Mouse (Mus musculus): Measurements from ENCODE around the gene Fgf2. TPM values are rescaled to one million over a fixed set of nuclear protein-coding genes. Genes with fewer than 3 reads are reported as not detected.

Fgf2 gene
- polyA plus RNA-seq, 1 experiment from 2014 or later = 0.10 TPM

GRCm38 (mm10) chr3:37383096-37383765 lies 35.1 kb downstream of the Fgf2 start:
- Histone ChIP-seq H3K9ac (no peak overlapping the region), H3K36me3 (no peaks in the 10 kb centered on the region), H3K9me3 (replicated peaks) (no peaks in the 10 kb centered on the region), H3K4me3 (replicated peaks) (no peak overlapping the region), H3K4me2 (no peak overlapping the region), H3K27me3 (no peaks in the 10 kb centered on the region), H3K27ac (no peak overlapping the region), H3K4me1 (replicated peaks) (no peaks in the 10 kb centered on the region)
- DNase-seq (no peak), ATAC-seq (ENCODE audit: low read depth) (no peak)
- 81% methylated on average over 6 of the region's 6 CpGs for WGBS (ENCODE audit: insufficient replicate concordance)

GRCm38 (mm10) chr3:37387310-37387709 lies 39.2 kb downstream of the Fgf2 start:
- H3K4me2 ChIP-seq = no peak overlapping the region
- H3K4me1 ChIP-seq (replicated peaks) = no peaks in the 10 kb centered on the region
- no peak overlapping the region for H3K4me3 ChIP-seq (replicated peaks)
- no peak for ATAC-seq (ENCODE audit: low read depth)
- no peak overlapping the region for H3K27ac ChIP-seq
- H3K36me3 ChIP-seq = no peaks in the 10 kb centered on the region
- no peaks in the 10 kb centered on the region for H3K27me3 ChIP-seq
- H3K9ac ChIP-seq = no peak overlapping the region
- no peaks in the 10 kb centered on the region for H3K9me3 ChIP-seq (replicated peaks)
- 73% methylated on average over 6 of the region's 6 CpGs for WGBS (ENCODE audit: insufficient replicate concordance)
- no peak for DNase-seq

- Histone ChIP-seq H3K36me3 (no peaks in the 10 kb centered on the region), H3K9ac (no peak overlapping the region), H3K4me1 (replicated peaks) (no peaks in the 10 kb centered on the region), H3K4me2 (no peak overlapping the region), H3K4me3 (replicated peaks) (no peak overlapping the region), H3K9me3 (replicated peaks) (no peaks in the 10 kb centered on the region), H3K27ac (no peak overlapping the region), H3K27me3 (no peaks in the 10 kb centered on the region)
- no peak for ATAC-seq (ENCODE audit: low read depth)
- DNase-seq = no peak
- 79% methylated on average over 5 of the region's 5 CpGs for whole genome bisulfite sequencing (ENCODE audit: insufficient replicate concordance)
Observed at GRCm38 (mm10) chr3:37396930-37397608, 48.9 kb downstream of the Fgf2 start.

GRCm38 (mm10) chr3:37397646-37398045 lies 49.5 kb downstream of the Fgf2 start:
- Histone ChIP-seq H3K9me3 (replicated peaks) (no peaks in the 10 kb centered on the region), H3K27ac (no peak overlapping the region), H3K27me3 (no peaks in the 10 kb centered on the region), H3K4me2 (no peak overlapping the region), H3K4me1 (replicated peaks) (no peaks in the 10 kb centered on the region), H3K4me3 (replicated peaks) (no peak overlapping the region), H3K9ac (no peak overlapping the region), H3K36me3 (no peaks in the 10 kb centered on the region)
- ATAC-seq (ENCODE audit: low read depth) (no peak), DNase-seq (no peak)
- WGBS (ENCODE audit: insufficient replicate concordance) = 61% methylated on average over 3 of the region's 3 CpGs

GRCm38 (mm10) chr3:37398661-37399395 lies 50.7 kb downstream of the Fgf2 start:
- H3K9me3 ChIP-seq (replicated peaks) = no peaks in the 10 kb centered on the region
- 70% methylated on average over 7 of the region's 7 CpGs for WGBS (ENCODE audit: insufficient replicate concordance)
- no peaks in the 10 kb centered on the region for H3K36me3 ChIP-seq
- H3K4me2 ChIP-seq = no peak overlapping the region
- H3K27me3 ChIP-seq = no peaks in the 10 kb centered on the region
- ATAC-seq (ENCODE audit: low read depth) (no peak), DNase-seq (no peak)
- H3K9ac ChIP-seq = no peak overlapping the region
- H3K4me3 ChIP-seq (replicated peaks) = no peak overlapping the region
- no peak overlapping the region for H3K27ac ChIP-seq
- no peaks in the 10 kb centered on the region for H3K4me1 ChIP-seq (replicated peaks)

- WGBS (ENCODE audit: insufficient replicate concordance) = 68% methylated on average over 11 of the region's 11 CpGs
- no peaks in the 10 kb centered on the region for H3K27me3 ChIP-seq
- no peak overlapping the region for H3K4me3 ChIP-seq (replicated peaks)
- no peak for ATAC-seq (ENCODE audit: low read depth)
- H3K9ac ChIP-seq = no peak overlapping the region
- H3K9me3 ChIP-seq (replicated peaks) = no peaks in the 10 kb centered on the region
- no peak overlapping the region for H3K4me2 ChIP-seq
- H3K36me3 ChIP-seq = no peaks in the 10 kb centered on the region
- no peak for DNase-seq
- no peaks in the 10 kb centered on the region for H3K4me1 ChIP-seq (replicated peaks)
- no peak overlapping the region for H3K27ac ChIP-seq
Observed at GRCm38 (mm10) chr3:37401729-37402610, 53.8 kb downstream of the Fgf2 start.

- no peaks in the 10 kb centered on the region for H3K36me3 ChIP-seq
- DNase-seq = no peak
- H3K27me3 ChIP-seq = no peaks in the 10 kb centered on the region
- no peak overlapping the region for H3K27ac ChIP-seq
- H3K9ac ChIP-seq = no peak overlapping the region
- H3K4me3 ChIP-seq (replicated peaks) = no peak overlapping the region
- no peak for ATAC-seq (ENCODE audit: low read depth)
- H3K4me2 ChIP-seq = no peak overlapping the region
- no peaks in the 10 kb centered on the region for H3K9me3 ChIP-seq (replicated peaks)
- no peaks in the 10 kb centered on the region for H3K4me1 ChIP-seq (replicated peaks)
Observed at GRCm38 (mm10) chr3:37407598-37407997, 59.5 kb downstream of the Fgf2 start.

GRCm38 (mm10) chr3:37413446-37413845 lies 65.3 kb downstream of the Fgf2 start:
- H3K27me3 ChIP-seq = no peaks in the 10 kb centered on the region
- H3K4me3 ChIP-seq (replicated peaks) = no peak overlapping the region
- H3K9ac ChIP-seq = no peak overlapping the region
- no peaks in the 10 kb centered on the region for H3K36me3 ChIP-seq
- H3K9me3 ChIP-seq (replicated peaks) = no peaks in the 10 kb centered on the region
- no peak overlapping the region for H3K4me2 ChIP-seq
- DNase-seq (no peak), ATAC-seq (ENCODE audit: low read depth) (no peak)
- H3K4me1 ChIP-seq (replicated peaks) = peaks cover 6% of the 10 kb centered on the region
- 69% methylated on average over 3 of the region's 3 CpGs for WGBS (ENCODE audit: insufficient replicate concordance)
- H3K27ac ChIP-seq = no peak overlapping the region

GRCm38 (mm10) chr3:37414413-37414960 lies 66.3 kb downstream of the Fgf2 start:
- Histone ChIP-seq H3K4me2 (no peak overlapping the region), H3K27me3 (no peaks in the 10 kb centered on the region), H3K36me3 (no peaks in the 10 kb centered on the region), H3K4me1 (replicated peaks) (peaks cover 11% of the 10 kb centered on the region), H3K9ac (no peak overlapping the region), H3K4me3 (replicated peaks) (no peak overlapping the region), H3K27ac (no peak overlapping the region), H3K9me3 (replicated peaks) (no peaks in the 10 kb centered on the region)
- peak; percentile 32 for DNase-seq
- 50% methylated on average over 14 of the region's 14 CpGs for WGBS (ENCODE audit: insufficient replicate concordance)
- no peak for ATAC-seq (ENCODE audit: low read depth)

GRCm38 (mm10) chr3:37418341-37418740 lies 70.2 kb downstream of the Fgf2 start:
- 63% methylated on average over 5 of the region's 5 CpGs for WGBS (ENCODE audit: insufficient replicate concordance)
- H3K4me3 ChIP-seq (replicated peaks) = peak overlapping the region; percentile 79
- DNase-seq (no peak), ATAC-seq (ENCODE audit: low read depth) (no peak)
- H3K27ac ChIP-seq = peak overlapping the region; percentile 88; the same call in 1 of the 2 replicates
- H3K36me3 ChIP-seq = peaks cover 3% of the 10 kb centered on the region; the same call in 1 of the 2 replicates
- H3K4me2 ChIP-seq = peak overlapping the region; percentile 84
- H3K4me1 ChIP-seq (replicated peaks) = peaks cover 25% of the 10 kb centered on the region
- H3K9me3 ChIP-seq (replicated peaks) = no peaks in the 10 kb centered on the region
- H3K27me3 ChIP-seq = no peaks in the 10 kb centered on the region
- peak overlapping the region; percentile 79 for H3K9ac ChIP-seq

Data from liver, embryonic 13.5 days (tissue).